Mouse (Mus musculus) kidney, adult 2 months (tissue): ENCODE data around the gene Wdr90.

ENCODE experiments used
- CTCF ChIP-seq: fragments of 200-500 bp; conservative IDR thresholded peaks from 2 replicates; pipeline ENCODE4 v1.5.1; 2011; ENCODE audit warnings: low read depth, mild to moderate bottlenecking, control low read depth, low read length, moderate library complexity, mixed read lengths; ENCODE audit not compliant: insufficient read depth, insufficient read length
- POLR2A ChIP-seq: fragments of 200-500 bp; IDR thresholded peaks from one replicate; pipeline ENCODE4 v1.6.1; 2011; ENCODE audit warnings: low read depth, low read length, control low read depth

DNA sequence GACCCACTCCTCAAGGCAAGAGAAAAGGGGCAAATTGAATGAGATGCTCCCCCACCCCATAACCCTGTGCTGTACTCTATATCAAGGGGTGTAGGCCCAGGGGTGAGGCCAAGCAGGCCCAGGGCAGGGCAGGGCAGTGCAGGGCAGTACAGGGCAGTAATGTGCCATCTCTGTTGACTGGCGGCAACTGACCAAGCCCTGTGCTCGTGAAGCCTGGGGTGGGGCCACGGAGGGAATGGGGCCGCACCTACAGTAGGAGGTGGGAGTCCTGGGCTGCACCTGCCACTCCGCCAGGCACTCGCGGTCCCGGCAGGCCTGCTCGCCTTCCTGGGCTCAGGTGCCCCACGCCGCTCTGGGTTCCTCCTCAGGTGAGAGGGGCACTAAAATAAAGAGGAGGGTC, 4.0 kb upstream of the Wdr90 start:
- TF ChIP-seq CTCF (no peak), POLR2A (no peak)
